8 mouse cellular contexts compared by ENCODE assay signal in genomic region chr4:154639126-154639525, GRCm38 (mm10). TPM values are rescaled to one million over a fixed set of nuclear protein-coding genes. Genes with fewer than 3 reads are reported as not detected.
DNase-seq lines count a peak whose midpoint lies in the region; ATAC-seq and TF ChIP-seq lines count a peak whose summit lies in the region.

No protein-coding gene starts in this region.

- no peak for ATAC-seq in liver, embryonic 14.5 days (ENCODE audit: insufficient read depth)

- no peak overlapping the region for H3K4me3 ChIP-seq in liver, embryonic 14.5 days (ENCODE audit: insufficient read depth in 1 of 2, low read depth in 2 of 2, low read length in 2 of 2)

- 4% methylated on average over 7 of the region's 7 CpGs for WGBS in liver, embryonic 14.5 days (ENCODE audit: insufficient replicate concordance)

- peak; percentile 39 for TF ChIP-seq CTCF in liver, embryonic 14.5 days (IDR thresholded peaks at IDR 0.05; ENCODE audit: low read depth)

- H3K4me2 ChIP-seq in liver, embryonic 14.5 days (ENCODE audit: low read depth): no peak overlapping the region

- H3K9ac ChIP-seq in liver, embryonic 14.5 days (replicated peaks): no peak overlapping the region

- no peaks in the 10 kb centered on the region for H3K9me3 ChIP-seq in liver, embryonic 14.5 days (ENCODE audit: control insufficient read depth, low read length)

- no peak for DNase-seq in liver, embryonic 14.5 days (ENCODE audit: low read depth in 3 of 3, low spot score in 3 of 3)
- no peak for DNase-seq in liver
- DNase-seq in heart, postnatal 14 days: peak; percentile 29 to 53
- peak; percentile 63 to 78 for DNase-seq in kidney, postnatal 4 days
- DNase-seq in retina, embryonic 14.5 days (ENCODE audit: low spot score): peak; percentile 58
- DNase-seq in layer of hippocampus, adult 11-12 months (ENCODE audit: low spot score): no peak
- no peak for DNase-seq in cerebellum, postnatal 4 days (ENCODE audit: low spot score in 2 of 2)
- no peak for DNase-seq in left cerebral cortex, postnatal 25 days (ENCODE audit: low spot score in 2 of 2)

- peaks cover 99% of the 10 kb centered on the region for H3K27me3 ChIP-seq in liver, embryonic 14.5 days (ENCODE audit: control insufficient read depth, insufficient read depth, low read length)

- no peak overlapping the region for H3K27ac ChIP-seq in liver, embryonic 14.5 days

- intact Hi-C loops in heart, postnatal 14 days (cut with DNase I): no loop called here
- intact Hi-C loops in left cerebral cortex, postnatal 25 days (cut with DNase I): loop anchor here (5.0 kb wide), 3 partner anchors 82 to 192 kb away; no protein-coding TSS in a partner anchor

- no peaks in the 10 kb centered on the region for H3K4me1 ChIP-seq in liver, embryonic 14.5 days (replicated peaks; ENCODE audit: control insufficient read depth in 2 of 2, insufficient read depth in 2 of 2, low read length in 1 of 2)

- no peaks in the 10 kb centered on the region for H3K36me3 ChIP-seq in liver, embryonic 14.5 days (replicated peaks; ENCODE audit: control insufficient read depth, insufficient read depth, low read depth)

- no peak for TF ChIP-seq EP300 in liver, embryonic 14.5 days (IDR thresholded peaks at IDR 0.05; ENCODE audit: low read depth)

RNA-seq across cellular contexts. Expression of gene Prdm16, which starts 2.5 kb away (rescaled TPM):
- 0.69 and 0.70 TPM in 2 replicates for polyA plus RNA-seq in liver, embryonic 14.5 days (2012; rRNA removed)
- 0.86 and 1.6 TPM in 2 replicates for polyA plus RNA-seq in liver, embryonic 14.5 days (2014; fragmentation: Nextera tagmentation; extraction: Ambion mirVana)
- 10 to 100 TPM; 15.7 to 18.0 TPM for total RNA-seq in heart, postnatal 14 days (2021)
- total RNA-seq in left cerebral cortex, postnatal 25 days (2021): 1 to 10 TPM; 6.5 to 7.7 TPM

RNA-seq across cellular contexts. Expression of gene Actrt2, which starts 28.5 kb away (rescaled TPM):
- polyA plus RNA-seq in liver, embryonic 14.5 days (2012; rRNA removed): not detected in 2 replicates
- not detected in 2 replicates for polyA plus RNA-seq in liver, embryonic 14.5 days (2014; fragmentation: Nextera tagmentation; extraction: Ambion mirVana)
- total RNA-seq in heart, postnatal 14 days (2021): not detected
- not detected for total RNA-seq in left cerebral cortex, postnatal 25 days (2021)

Comparison
In these comparisons a context has a peak if more than half of its experiments do, and no peak if none do; other contexts are left out.
1. DNase-seq: peak in heart, postnatal 14 days (2 of 2), kidney, postnatal 4 days (2 of 2) and retina, embryonic 14.5 days (single experiment); none in liver, embryonic 14.5 days (0 of 3), liver (single experiment), layer of hippocampus, adult 11-12 months (single experiment), cerebellum, postnatal 4 days (0 of 2) and left cerebral cortex, postnatal 25 days (0 of 2).